Mouse (Mus musculus): ENCODE results near the gene N6amt1. TPM values are rescaled to one million over a fixed set of nuclear protein-coding genes. Genes with fewer than 3 reads are reported as not detected.

Gene N6amt1
- polyA plus RNA-seq, 1 experiment from 2014 or later, result 18.8 TPM

GRCm38 (mm10) chr16:87324571-87324970 is 29.4 kb upstream of the N6amt1 start:
- H3K4me2 ChIP-seq (ENCODE audit: low read length), result no peak overlapping the region
- no peak overlapping the region for H3K4me3 ChIP-seq (ENCODE audit: low read depth, low read length)
- no peaks in the 10 kb centered on the region for H3K36me3 ChIP-seq (ENCODE audit: control insufficient read depth, insufficient read depth, low read length)
- H3K27ac ChIP-seq (ENCODE audit: low read length), result no peak overlapping the region
- H3K4me1 ChIP-seq (ENCODE audit: control insufficient read depth, insufficient read depth, low read length), result peaks cover 3% of the 10 kb centered on the region; the same call in 1 of the 2 replicates
- H3K9ac ChIP-seq (ENCODE audit: low read depth, low read length), result no peak overlapping the region
- no peak for ATAC-seq
- H3K27me3 ChIP-seq (ENCODE audit: control insufficient read depth, insufficient read depth, low read depth, low read length), result no peaks in the 10 kb centered on the region
- WGBS, result 74% methylated on average over 5 of the region's 5 CpGs
- no peaks in the 10 kb centered on the region for H3K9me3 ChIP-seq (replicated peaks; ENCODE audit: control insufficient read depth, low read length, poor library complexity, severe bottlenecking)

GRCm38 (mm10) chr16:87329986-87330385 is 24.0 kb upstream of the N6amt1 start:
- WGBS, result 94% methylated on average over 3 of the region's 3 CpGs
- ATAC-seq, result no peak
- 0 out of 2 replicates have a peak, but pooled peaks cover 2% of the 10 kb centered on the region for H3K9me3 ChIP-seq (replicated peaks; ENCODE audit: control insufficient read depth, low read length, poor library complexity, severe bottlenecking)

GRCm38 (mm10) chr16:87334756-87335155 is 19.2 kb upstream of the N6amt1 start:
- Histone ChIP-seq H3K27me3 (ENCODE audit: control insufficient read depth, insufficient read depth, low read depth, low read length) (no peaks in the 10 kb centered on the region), H3K4me3 (ENCODE audit: low read depth, low read length) (no peak overlapping the region), H3K4me1 (ENCODE audit: control insufficient read depth, insufficient read depth, low read length) (no peaks in the 10 kb centered on the region), H3K9me3 (replicated peaks; ENCODE audit: control insufficient read depth, low read length, poor library complexity, severe bottlenecking) (0 out of 2 replicates have a peak, but pooled peaks cover 2% of the 10 kb centered on the region), H3K36me3 (ENCODE audit: control insufficient read depth, insufficient read depth, low read length) (no peaks in the 10 kb centered on the region), H3K27ac (ENCODE audit: low read length) (no peak overlapping the region), H3K9ac (ENCODE audit: low read depth, low read length) (no peak overlapping the region), H3K4me2 (ENCODE audit: low read length) (no peak overlapping the region)
- 91% methylated on average over 3 of the region's 3 CpGs for WGBS
- no peak for ATAC-seq

More at GRCm38 (mm10) chr16:87329986-87330385, 24.0 kb upstream of the N6amt1 start:
- Histone ChIP-seq H3K27ac (ENCODE audit: low read length) (no peak overlapping the region), H3K4me3 (ENCODE audit: low read depth, low read length) (no peak overlapping the region), H3K4me1 (ENCODE audit: control insufficient read depth, insufficient read depth, low read length) (no peaks in the 10 kb centered on the region), H3K9ac (ENCODE audit: low read depth, low read length) (no peak overlapping the region), H3K4me2 (ENCODE audit: low read length) (no peak overlapping the region), H3K36me3 (ENCODE audit: control insufficient read depth, insufficient read depth, low read length) (no peaks in the 10 kb centered on the region), H3K27me3 (ENCODE audit: control insufficient read depth, insufficient read depth, low read depth, low read length) (no peaks in the 10 kb centered on the region)

- WGBS, result 85% methylated on average over 6 of the region's 6 CpGs
- Histone ChIP-seq H3K9ac (ENCODE audit: low read depth, low read length) (no peak overlapping the region), H3K36me3 (ENCODE audit: control insufficient read depth, insufficient read depth, low read length) (no peaks in the 10 kb centered on the region)
These were observed 12.9 kb upstream of the N6amt1 start for GRCm38 (mm10) chr16:87341043-87341572.

GRCm38 (mm10) chr16:87348133-87348532 is 5.9 kb upstream of the N6amt1 start:
- H3K9ac ChIP-seq (ENCODE audit: low read depth, low read length), result no peak overlapping the region
- H3K27me3 ChIP-seq (ENCODE audit: control insufficient read depth, insufficient read depth, low read depth, low read length), result no peaks in the 10 kb centered on the region
- WGBS, result 97% methylated on average over 2 of the region's 2 CpGs
- H3K4me2 ChIP-seq (ENCODE audit: low read length), result no peak overlapping the region
- H3K4me1 ChIP-seq (ENCODE audit: control insufficient read depth, insufficient read depth, low read length), result no peaks in the 10 kb centered on the region
- 0 out of 2 replicates have a peak, but pooled peaks cover 2% of the 10 kb centered on the region for H3K9me3 ChIP-seq (replicated peaks; ENCODE audit: control insufficient read depth, low read length, poor library complexity, severe bottlenecking)
- ATAC-seq, result no peak
- no peak overlapping the region for H3K27ac ChIP-seq (ENCODE audit: low read length)
- no peaks in the 10 kb centered on the region for H3K36me3 ChIP-seq (ENCODE audit: control insufficient read depth, insufficient read depth, low read length)
- H3K4me3 ChIP-seq (ENCODE audit: low read depth, low read length), result no peak overlapping the region

More at GRCm38 (mm10) chr16:87341043-87341572, 12.9 kb upstream of the N6amt1 start:
- H3K27me3 ChIP-seq (ENCODE audit: control insufficient read depth, insufficient read depth, low read depth, low read length), result no peaks in the 10 kb centered on the region
- no peak overlapping the region for H3K4me2 ChIP-seq (ENCODE audit: low read length)
- H3K9me3 ChIP-seq (replicated peaks; ENCODE audit: control insufficient read depth, low read length, poor library complexity, severe bottlenecking), result no peaks in the 10 kb centered on the region
- no peak for ATAC-seq
- H3K4me3 ChIP-seq (ENCODE audit: low read depth, low read length), result no peak overlapping the region
- no peaks in the 10 kb centered on the region for H3K4me1 ChIP-seq (ENCODE audit: control insufficient read depth, insufficient read depth, low read length)
- no peak overlapping the region for H3K27ac ChIP-seq (ENCODE audit: low read length)

GRCm38 (mm10) chr16:87351386-87352105 is 2.4 kb upstream of the N6amt1 start:
- Histone ChIP-seq H3K36me3 (ENCODE audit: control insufficient read depth, insufficient read depth, low read length) (no peaks in the 10 kb centered on the region), H3K27me3 (ENCODE audit: control insufficient read depth, insufficient read depth, low read depth, low read length) (no peaks in the 10 kb centered on the region), H3K9ac (ENCODE audit: low read depth, low read length) (no peak overlapping the region), H3K9me3 (replicated peaks; ENCODE audit: control insufficient read depth, low read length, poor library complexity, severe bottlenecking) (0 out of 2 replicates have a peak, but pooled peaks cover 2% of the 10 kb centered on the region), H3K4me3 (ENCODE audit: low read depth, low read length) (no peak overlapping the region), H3K4me2 (ENCODE audit: low read length) (no peak overlapping the region), H3K4me1 (ENCODE audit: control insufficient read depth, insufficient read depth, low read length) (no peaks in the 10 kb centered on the region), H3K27ac (ENCODE audit: low read length) (no peak overlapping the region)
- WGBS, result 73% methylated on average over 5 of the region's 5 CpGs
- no peak for ATAC-seq

GRCm38 (mm10) chr16:87353605-87354004 is 380 bp upstream of the N6amt1 start:
- Histone ChIP-seq H3K4me3 (ENCODE audit: low read depth, low read length) (peak overlapping the region; percentile 88), H3K4me2 (ENCODE audit: low read length) (peak overlapping the region; percentile 67), H3K4me1 (ENCODE audit: control insufficient read depth, insufficient read depth, low read length) (no peaks in the 10 kb centered on the region), H3K36me3 (ENCODE audit: control insufficient read depth, insufficient read depth, low read length) (no peaks in the 10 kb centered on the region), H3K27ac (ENCODE audit: low read length) (no peak overlapping the region), H3K9me3 (replicated peaks; ENCODE audit: control insufficient read depth, low read length, poor library complexity, severe bottlenecking) (0 out of 2 replicates have a peak, but pooled peaks cover 2% of the 10 kb centered on the region), H3K9ac (ENCODE audit: low read depth, low read length) (no peak overlapping the region), H3K27me3 (ENCODE audit: control insufficient read depth, insufficient read depth, low read depth, low read length) (no peaks in the 10 kb centered on the region)
- peak; percentile 44 for ATAC-seq
- WGBS, result 100% methylated on average over 1 of the region's 1 CpGs

GRCm38 (mm10) chr16:87354748-87355147 is 763 bp downstream of the N6amt1 start:
- H3K4me2 ChIP-seq (ENCODE audit: low read length), result peak overlapping the region; percentile 67
- 84% methylated on average over 7 of the region's 7 CpGs for WGBS
- no peaks in the 10 kb centered on the region for H3K4me1 ChIP-seq (ENCODE audit: control insufficient read depth, insufficient read depth, low read length)
- ATAC-seq, result peak; percentile 22; the same call in 1 of the 2 replicates
- no peaks in the 10 kb centered on the region; the same call in 1 of the 2 replicates for H3K36me3 ChIP-seq (ENCODE audit: control insufficient read depth, insufficient read depth, low read length)
- 0 out of 2 replicates have a peak, but pooled peaks cover 2% of the 10 kb centered on the region for H3K9me3 ChIP-seq (replicated peaks; ENCODE audit: control insufficient read depth, low read length, poor library complexity, severe bottlenecking)
- H3K4me3 ChIP-seq (ENCODE audit: low read depth, low read length), result peak overlapping the region; percentile 88
- H3K9ac ChIP-seq (ENCODE audit: low read depth, low read length), result peak overlapping the region; percentile 83
- no peaks in the 10 kb centered on the region for H3K27me3 ChIP-seq (ENCODE audit: control insufficient read depth, insufficient read depth, low read depth, low read length)
- H3K27ac ChIP-seq (ENCODE audit: low read length), result peak overlapping the region; percentile 97

GRCm38 (mm10) chr16:87360096-87360495 is 6.1 kb downstream of the N6amt1 start:
- no peak overlapping the region for H3K9ac ChIP-seq (ENCODE audit: low read depth, low read length)
- peaks cover 21% of the 10 kb centered on the region for H3K36me3 ChIP-seq (ENCODE audit: control insufficient read depth, insufficient read depth, low read length)
- no peaks in the 10 kb centered on the region for H3K27me3 ChIP-seq (ENCODE audit: control insufficient read depth, insufficient read depth, low read depth, low read length)
- no peaks in the 10 kb centered on the region for H3K9me3 ChIP-seq (replicated peaks; ENCODE audit: control insufficient read depth, low read length, poor library complexity, severe bottlenecking)
- ATAC-seq, result no peak
- no peak overlapping the region for H3K27ac ChIP-seq (ENCODE audit: low read length)
- no peak overlapping the region for H3K4me3 ChIP-seq (ENCODE audit: low read depth, low read length)
- no peak overlapping the region for H3K4me2 ChIP-seq (ENCODE audit: low read length)
- H3K4me1 ChIP-seq (ENCODE audit: control insufficient read depth, insufficient read depth, low read length), result no peaks in the 10 kb centered on the region
- WGBS, result 95% methylated on average over 6 of the region's 6 CpGs
